Mouse (Mus musculus): ENCODE measurements around the gene Bpifb5.

GRCm38 (mm10) chr2:154211121-154211520 is 12.4 kb upstream of the Bpifb5 start:
- TF ChIP-seq CTCF (IDR thresholded peaks at IDR 0.05; ENCODE audit: insufficient read depth, low read depth, low read length) (no peak), POLR2A (IDR thresholded peaks at IDR 0.05; ENCODE audit: insufficient read depth, low read depth, low read length) (no peak)

All from olfactory bulb, adult 2 months (tissue).